Mouse (Mus musculus) ovary, adult 18-20 months (tissue): ENCODE data around the gene Gm28048.

Experiments
- DNase-seq: peaks from one replicate; pipeline ENCODE4 v3.0.0; 2022; ENCODE audit warnings: low spot score, mixed read lengths

Gm28048 gene

DNA sequence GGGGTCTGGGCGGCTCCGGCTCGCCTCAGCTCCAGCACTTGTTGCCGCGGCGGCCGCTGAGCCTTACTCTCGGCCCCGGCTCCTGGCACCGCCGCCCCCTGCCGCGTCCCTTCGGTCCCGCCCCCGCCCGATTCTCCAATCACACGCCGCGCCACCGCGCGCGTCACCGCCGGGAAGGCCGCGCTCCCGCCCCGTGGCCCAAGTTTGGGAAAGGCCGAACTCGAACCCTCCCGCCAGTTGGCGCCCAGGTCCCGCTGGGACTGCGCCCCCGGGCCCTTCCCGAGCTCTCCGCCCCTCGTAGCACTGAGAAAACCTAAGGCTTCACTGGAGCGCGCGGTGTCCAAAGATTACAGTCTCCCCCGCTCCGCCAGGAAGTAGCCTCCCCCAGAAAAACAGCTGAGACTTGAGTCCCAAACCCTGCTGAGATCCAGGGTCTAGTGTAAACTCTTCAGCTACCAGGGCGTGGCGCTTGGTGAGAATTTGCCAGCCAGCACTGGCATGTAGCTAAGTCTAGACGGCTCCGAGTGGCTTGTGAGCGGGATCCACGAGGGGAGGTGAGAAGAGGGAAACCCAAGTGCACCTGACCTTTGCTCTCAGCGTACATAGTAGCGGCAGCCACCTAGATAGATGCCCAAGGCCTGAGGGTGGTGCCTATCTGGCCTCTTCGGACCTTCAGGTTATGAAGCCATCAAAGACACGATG is 122.1 kb downstream of the Gm28048 start:
- DNase-seq, result peak; percentile 79

- DNase-seq, result no peak
These were observed 122.6 kb downstream of the Gm28048 start for GRCm38 (mm10) chr11:22859301-22859632.

- no peak for DNase-seq
These were observed 123.2 kb downstream of the Gm28048 start for GRCm38 (mm10) chr11:22858441-22859300.

- no peak for DNase-seq
These were observed 124.0 kb downstream of the Gm28048 start for GRCm38 (mm10) chr11:22857705-22858440.

DNA sequence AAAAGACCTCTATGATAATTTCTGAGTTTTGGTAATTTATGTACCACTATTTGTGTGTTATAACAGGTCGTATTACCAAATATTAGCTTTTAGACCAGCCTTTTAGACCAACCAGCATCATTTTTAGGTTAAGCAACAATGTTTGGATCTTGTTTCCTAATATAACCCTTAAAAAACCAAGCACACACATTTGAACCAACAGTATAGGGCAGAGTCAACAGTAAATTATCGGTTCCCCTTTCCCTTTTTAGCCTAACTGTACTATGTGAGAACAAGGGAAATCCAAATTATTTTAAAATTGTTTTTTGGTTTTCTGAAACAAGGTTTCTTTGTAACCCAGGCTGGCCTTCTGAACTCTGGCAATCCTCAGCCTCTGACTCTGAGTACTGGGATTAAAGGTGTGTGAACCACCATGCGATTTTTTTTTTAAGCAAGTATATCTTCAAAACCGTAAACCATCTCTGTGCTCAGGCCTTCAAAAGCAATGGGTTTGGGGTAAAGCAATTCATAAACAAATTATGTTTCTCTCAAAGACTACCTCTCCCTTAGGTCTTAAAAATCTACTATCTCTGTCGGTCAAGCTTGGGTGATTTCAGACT is 124.7 kb downstream of the Gm28048 start:
- DNase-seq, result no peak

DNA sequence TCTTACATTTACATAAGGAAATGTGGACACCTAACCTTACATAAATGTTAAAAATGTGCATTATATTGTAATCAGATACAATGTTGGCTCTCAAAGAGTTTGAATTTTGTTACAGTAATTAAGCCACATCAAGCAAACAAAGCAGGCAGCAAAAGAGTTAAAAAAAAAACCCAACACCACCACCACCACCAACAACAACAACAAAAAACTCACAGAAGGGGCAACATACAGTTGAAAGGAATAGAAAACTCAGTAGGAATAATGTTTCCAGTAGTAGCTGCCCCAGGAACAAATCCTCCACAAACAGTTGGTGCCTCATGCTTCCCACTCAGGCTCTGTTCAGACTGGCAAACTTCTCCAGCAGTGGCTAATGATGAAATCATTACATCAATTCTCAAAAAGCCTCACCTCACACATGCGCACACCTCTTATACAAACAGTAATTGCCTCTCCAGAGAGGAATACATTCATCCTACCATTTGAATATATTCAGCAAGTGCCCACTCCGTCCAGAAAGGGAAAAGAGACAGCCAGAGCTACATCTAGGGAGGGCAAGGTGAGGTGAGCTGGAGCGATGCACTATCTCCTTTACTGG is 125.4 kb downstream of the Gm28048 start:
- no peak for DNase-seq

- no peak for DNase-seq
These were observed 127.3 kb downstream of the Gm28048 start for GRCm38 (mm10) chr11:22854571-22854970.

DNA sequence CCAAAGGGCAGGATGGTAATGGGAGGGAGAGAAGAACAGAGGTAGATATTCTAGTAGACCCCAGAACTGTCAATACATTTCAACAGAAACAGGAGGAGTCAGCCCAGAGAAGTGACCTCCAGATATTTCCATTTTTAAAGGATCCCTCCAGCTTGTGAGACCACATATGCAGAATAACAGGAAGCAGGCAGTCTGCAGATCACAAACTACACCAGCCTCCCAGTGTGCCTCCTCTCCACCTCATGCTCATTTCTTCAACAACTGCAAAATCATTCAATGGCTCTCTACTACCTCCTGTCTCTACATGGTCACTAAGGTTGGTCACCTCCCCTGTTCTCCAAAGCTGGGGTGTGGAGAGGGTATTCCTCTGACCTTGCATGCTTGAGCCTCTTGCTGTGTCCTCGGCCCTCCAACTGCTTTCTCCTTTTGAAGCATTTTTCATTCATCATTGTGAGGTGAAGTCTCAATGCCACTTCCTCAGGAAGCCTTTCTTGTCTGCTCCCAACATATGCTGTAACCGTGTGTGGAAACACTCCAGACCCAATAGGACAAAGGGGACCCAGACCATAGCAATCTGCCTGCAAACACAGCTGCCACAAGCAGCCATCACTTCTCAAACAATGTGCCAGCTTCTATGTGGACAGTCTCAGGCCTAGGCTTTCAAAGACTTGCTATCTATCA is 128.3 kb downstream of the Gm28048 start:
- DNase-seq, result no peak

DNA sequence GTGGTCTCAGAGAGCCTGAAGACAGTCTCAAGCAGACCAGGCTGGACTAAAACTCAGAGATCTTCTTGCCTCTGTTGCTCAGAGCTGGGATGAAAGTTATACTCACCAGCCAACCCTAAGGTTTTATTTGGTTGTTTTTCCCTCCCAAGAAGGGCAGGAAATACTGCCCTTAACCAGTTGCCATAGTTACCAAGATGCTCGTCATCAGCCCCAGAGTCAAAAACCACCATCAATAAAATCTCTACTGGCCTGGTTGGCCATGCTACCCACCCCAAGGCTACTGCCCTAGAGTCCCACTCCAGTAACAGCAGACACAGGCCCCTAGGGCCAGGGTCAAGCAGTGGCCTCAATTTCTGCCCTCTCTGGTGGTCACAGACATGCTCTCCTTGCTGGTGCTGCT is 129.4 kb downstream of the Gm28048 start:
- no peak for DNase-seq

DNA sequence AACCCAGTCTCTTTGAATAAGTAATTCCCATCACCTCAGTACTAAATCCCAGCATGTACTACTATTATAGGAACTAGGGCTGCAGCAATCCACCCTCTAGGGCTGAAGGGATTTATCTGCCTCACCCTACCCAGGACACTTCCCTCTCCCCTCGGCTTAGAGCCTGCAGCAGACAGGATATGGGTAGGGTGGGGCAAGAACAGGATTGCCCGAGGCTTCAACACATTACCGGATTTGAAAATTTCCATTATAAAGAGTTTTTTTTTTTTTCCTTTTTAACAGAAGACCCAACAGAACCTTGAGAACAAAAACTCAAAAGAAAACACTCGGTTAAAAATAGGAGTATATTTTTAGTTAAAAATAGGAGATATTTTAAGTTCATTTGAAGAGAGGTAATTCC is 130.5 kb downstream of the Gm28048 start:
- DNase-seq, result no peak

- DNase-seq, result no peak
These were observed 131.8 kb downstream of the Gm28048 start for GRCm38 (mm10) chr11:22850077-22850476.

GRCm38 (mm10) chr11:22848649-22849195 is 133.2 kb downstream of the Gm28048 start:
- no peak for DNase-seq

DNA sequence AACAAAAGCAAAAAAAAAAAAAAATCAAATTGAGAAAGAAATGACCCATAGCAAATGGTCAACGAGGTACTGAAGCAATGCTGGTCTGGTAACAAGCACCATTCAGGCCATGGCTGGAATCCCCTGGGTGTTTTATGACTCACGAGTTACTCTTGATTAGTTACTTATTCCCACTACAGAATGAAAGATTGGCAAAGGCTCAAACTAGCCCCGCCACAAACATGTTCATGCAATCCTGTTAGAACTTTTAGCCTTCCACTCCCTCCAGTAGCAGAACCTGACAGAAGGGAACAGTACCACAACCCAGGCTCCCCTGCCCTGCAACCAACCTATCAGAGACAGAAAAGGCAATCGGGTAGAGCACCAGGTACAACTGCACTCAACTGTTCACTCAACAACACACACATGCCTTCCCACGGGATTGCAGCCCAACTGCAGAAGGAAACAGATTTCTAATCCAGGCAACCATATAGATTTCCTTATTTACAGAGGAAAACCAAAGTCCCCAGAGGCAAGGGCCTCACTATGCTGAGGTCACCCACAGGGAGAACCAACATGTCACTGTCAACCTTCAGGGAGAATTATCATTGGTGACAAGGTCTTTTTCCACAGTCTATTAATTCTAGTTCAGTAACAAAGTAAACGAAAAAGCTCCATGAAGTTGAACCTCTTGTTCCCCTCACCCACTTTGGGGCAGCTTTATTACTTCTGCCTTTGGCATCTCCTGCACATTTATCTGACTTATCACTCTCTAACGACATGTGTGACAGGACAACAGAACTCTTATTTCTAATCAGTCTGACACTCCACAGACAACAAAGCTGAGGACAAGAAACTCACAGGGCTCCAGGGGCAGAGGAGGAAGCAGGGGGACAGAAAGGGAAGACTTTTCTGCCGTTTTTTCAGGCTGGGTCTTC is 133.9 kb downstream of the Gm28048 start:
- DNase-seq, result no peak

GRCm38 (mm10) chr11:22846960-22847731 is 134.7 kb downstream of the Gm28048 start:
- DNase-seq, result no peak

DNA sequence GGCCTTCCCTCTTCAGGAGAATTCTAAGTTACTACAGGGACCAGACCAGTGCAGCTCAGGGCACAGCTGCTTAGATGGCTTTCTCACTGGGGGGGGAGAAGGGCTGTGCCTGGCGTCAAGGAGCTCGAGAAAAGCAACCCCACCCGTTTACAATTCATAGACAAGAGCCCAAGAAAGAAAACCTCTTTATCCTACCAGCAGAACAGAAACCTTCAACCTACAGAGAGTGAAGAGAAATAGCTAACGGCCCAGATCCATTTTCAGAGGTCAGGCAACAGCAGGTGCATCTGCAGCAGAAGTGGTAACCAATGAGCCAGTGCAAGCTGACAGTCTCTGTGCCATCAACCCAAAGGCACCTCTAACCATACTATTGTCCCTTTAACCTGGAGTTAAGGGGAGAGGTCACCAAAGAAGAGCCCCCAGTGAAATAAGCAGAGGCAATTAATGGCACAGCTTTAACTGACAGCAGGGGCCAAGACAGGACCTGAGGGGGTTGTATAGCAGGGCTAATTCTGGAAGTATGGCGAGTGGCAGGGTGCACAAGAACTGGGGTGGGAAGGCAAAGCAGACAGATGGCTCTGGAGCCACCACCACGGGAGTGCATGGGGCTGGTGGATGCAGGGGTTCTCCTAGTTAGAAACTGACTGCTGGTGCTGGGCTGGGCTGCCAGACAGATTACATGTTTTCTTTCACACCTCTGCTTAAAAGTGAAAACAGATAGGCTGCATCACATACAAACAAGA is 135.6 kb downstream of the Gm28048 start:
- DNase-seq, result no peak

GRCm38 (mm10) chr11:22844754-22845718 is 136.9 kb downstream of the Gm28048 start:
- DNase-seq, result no peak

DNA sequence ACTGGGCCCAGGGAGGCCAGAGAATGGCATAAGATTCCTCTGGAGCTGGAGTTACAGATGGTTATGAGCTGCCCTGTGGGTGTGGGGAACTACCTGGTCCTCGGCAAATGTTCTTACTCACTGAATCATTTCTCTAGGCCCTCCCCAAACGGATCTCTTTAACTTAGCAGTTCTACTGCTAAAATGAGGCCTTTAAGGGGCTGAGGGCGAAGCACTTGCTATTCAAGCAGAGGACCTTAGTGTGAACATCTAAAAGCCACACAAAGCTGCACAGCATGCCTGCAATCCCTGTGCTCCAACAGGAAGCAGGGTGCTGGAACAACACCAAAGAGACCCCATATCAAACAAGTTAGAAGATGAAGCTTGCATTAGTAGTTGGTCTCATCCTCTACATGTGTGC is 142.4 kb downstream of the Gm28048 start:
- DNase-seq, result no peak
